In the genomic region with DNA sequence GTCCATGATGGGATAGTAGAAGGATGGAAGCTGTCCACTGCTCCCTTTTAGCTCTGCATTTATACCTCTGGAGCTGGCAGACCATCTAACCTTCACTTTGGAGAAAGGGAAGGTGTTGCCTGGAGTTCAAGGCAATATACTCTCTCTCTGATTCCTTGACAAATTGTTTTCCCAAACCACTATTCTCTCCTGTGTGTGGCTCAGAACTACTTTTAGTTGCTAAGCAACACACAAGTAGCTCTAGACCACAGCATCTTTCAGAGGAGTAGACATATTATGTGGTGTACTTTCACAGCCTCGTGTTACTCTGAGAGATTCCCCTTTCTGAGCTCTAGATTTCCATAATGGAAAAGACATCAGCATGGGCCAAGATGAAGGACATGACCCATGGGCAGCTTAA, we compare ENCODE assay signal across 15 mouse cellular contexts.
"Had no signal": no experiment of that assay in that cellular context is flagged by ENCODE, and none has a peak within 500 bp of the region (broad histone marks: within the 10 kb centered on the region; RNA-seq: fewer than 3 reads in every experiment).

No protein-coding gene starts in this region.

- H3K9me3 ChIP-seq: neural tube, embryonic 15.5 days; stomach, embryonic 15.5 days had no signal

- H3K27me3 ChIP-seq: neural tube, embryonic 15.5 days; stomach, embryonic 15.5 days had no signal

- H3K4me2 ChIP-seq: neural tube, embryonic 15.5 days; stomach, embryonic 15.5 days had no signal

- H3K4me3 ChIP-seq: neural tube, embryonic 15.5 days; stomach, embryonic 15.5 days had no signal

- H3K4me1 ChIP-seq: stomach, embryonic 15.5 days had no signal

- DNase-seq: retina, postnatal 1 day; right cerebral cortex, adult 18-20 months; right cerebral cortex, postnatal 14 days; right cerebral cortex, postnatal 25 days; right cerebral cortex, postnatal 4 days; spleen, adult 18-20 months; thymus, adult 18-20 months; thymus, adult 2 months; thymus, postnatal 14 days; thymus, postnatal 25 days; thymus, postnatal 36 days; thymus, postnatal 4 days had no signal

- H3K27ac ChIP-seq: neural tube, embryonic 15.5 days; stomach, embryonic 15.5 days; stomach, postnatal 0 days had no signal

- H3K36me3 ChIP-seq: neural tube, embryonic 15.5 days; stomach, embryonic 15.5 days had no signal

- H3K9ac ChIP-seq: neural tube, embryonic 15.5 days; stomach, embryonic 15.5 days had no signal
